Comparison of ENCODE assay signal across 8 mouse cellular contexts in the genomic region with DNA sequence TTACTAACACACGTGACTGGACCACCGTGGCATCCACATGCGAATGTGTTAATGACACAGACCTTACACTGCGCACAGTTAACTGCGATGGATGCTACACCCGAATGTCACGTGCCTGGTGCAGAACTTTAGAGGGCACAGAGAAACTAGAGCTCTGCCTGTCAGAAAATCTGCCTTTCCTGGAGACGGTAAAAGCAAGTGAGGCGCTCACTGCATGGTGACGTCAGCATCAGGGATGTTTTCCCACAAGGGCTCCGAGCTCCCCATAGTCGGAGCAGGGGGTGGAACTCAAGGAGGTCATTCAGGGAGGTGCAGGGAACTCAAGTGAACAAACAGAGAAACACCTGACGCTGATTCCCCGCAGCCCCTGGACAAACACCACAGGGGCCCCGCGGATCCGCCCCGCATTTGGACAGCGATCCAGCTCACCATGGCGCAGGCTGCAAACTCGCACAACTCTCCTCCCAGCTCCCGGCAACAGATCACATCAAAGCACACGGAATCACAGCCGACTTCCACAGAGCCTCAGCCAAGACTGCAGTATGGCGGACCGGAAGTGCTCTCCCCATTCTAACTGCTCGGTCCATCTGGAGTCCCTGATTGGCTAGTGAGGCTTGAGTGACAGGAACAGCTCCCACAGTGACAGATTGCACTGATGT. TPM values are rescaled to one million over a fixed set of nuclear protein-coding genes. Genes with fewer than 3 reads are reported as not detected.
DNase-seq lines count a peak whose midpoint lies in the region; ATAC-seq lines count a peak whose summit lies in the region.

A gene (minus strand): TSS at position 539 of the 659 bp plus-strand sequence.

- DNase-seq in CD4-positive, CD25-positive, alpha-beta regulatory T cell, adult 2 months (ENCODE audit: low read depth, low spot score), result peak; percentile 90
- peak; percentile 85 for DNase-seq in forebrain, embryonic 11.5 days (ENCODE audit: low spot score)
- peak; percentile 88 to 92 for DNase-seq in kidney, postnatal 25 days
- DNase-seq in liver, embryonic 13.5 days, result peak; percentile 20
- peak; percentile 65 to 71 for DNase-seq in natural killer cell, adult 2 months (ENCODE audit: low spot score in 2 of 2)

- H3K9ac ChIP-seq in forebrain, embryonic 11.5 days (ENCODE audit: low read length), result peak within 1 kb of the TSS; percentile 81
- peak within 1 kb of the TSS; percentile 89 for H3K9ac ChIP-seq in heart, embryonic 16.5 days (ENCODE audit: low read length)
- H3K9ac ChIP-seq in liver, embryonic 13.5 days, result peak within 1 kb of the TSS; percentile 58
- H3K9ac ChIP-seq in stomach, embryonic 15.5 days, result peak within 1 kb of the TSS; percentile 69; the same call in 1 of the 2 replicates

- H3K9me3 ChIP-seq in forebrain, embryonic 11.5 days (ENCODE audit: control insufficient read depth, low read length), result peaks cover 3% of the 10 kb centered on the region; the same call in 1 of the 2 replicates
- H3K9me3 ChIP-seq in heart, embryonic 16.5 days (replicated peaks; ENCODE audit: control insufficient read depth, low read length), result peaks cover 4% of the 10 kb centered on the region; the same call in 1 of the 2 replicates
- H3K9me3 ChIP-seq in liver, embryonic 13.5 days (replicated peaks), result no peaks in the 10 kb centered on the region; the same call in 1 of the 2 replicates
- no peaks in the 10 kb centered on the region for H3K9me3 ChIP-seq in stomach, embryonic 15.5 days

- peak; percentile 100 for ATAC-seq in forebrain, embryonic 11.5 days (replicated peaks; ENCODE audit: low FRiP score)
- peak; percentile 100 for ATAC-seq in heart, embryonic 16.5 days (replicated peaks; ENCODE audit: extremely low read depth, insufficient read depth, low FRiP score)
- peak; percentile 95 for ATAC-seq in liver, embryonic 13.5 days (ENCODE audit: low read depth)
- ATAC-seq in stomach, embryonic 15.5 days (ENCODE audit: insufficient read depth, low FRiP score, low read depth), result peak; percentile 97

- WGBS in forebrain, embryonic 11.5 days, result 3% methylated on average over 27 of the region's 27 CpGs
- 1% methylated on average over 27 of the region's 27 CpGs for WGBS in heart, embryonic 16.5 days
- WGBS in liver, embryonic 13.5 days (ENCODE audit: insufficient replicate concordance), result 6% methylated on average over 27 of the region's 27 CpGs
- WGBS in stomach, embryonic 15.5 days, result 2% methylated on average over 27 of the region's 27 CpGs

- no peak within 1 kb of the TSS for H3K27ac ChIP-seq in brown adipose tissue, adult 24 weeks (replicated peaks; ENCODE audit: low read depth, low read length)
- peak within 1 kb of the TSS; percentile 53; the same call in 1 of the 2 replicates for H3K27ac ChIP-seq in forebrain, embryonic 11.5 days (ENCODE audit: low read depth, low read length)
- peak within 1 kb of the TSS; percentile 75 for H3K27ac ChIP-seq in heart, embryonic 16.5 days (ENCODE audit: low read length)
- no peak within 1 kb of the TSS for H3K27ac ChIP-seq in liver, embryonic 13.5 days
- H3K27ac ChIP-seq in stomach, embryonic 15.5 days, result peak within 1 kb of the TSS; percentile 87

- H3K4me1 ChIP-seq in brown adipose tissue, adult 24 weeks (ENCODE audit: control insufficient read depth, insufficient read depth, insufficient read length, low read length), result no peaks in the 10 kb centered on the region
- no peaks in the 10 kb centered on the region for H3K4me1 ChIP-seq in forebrain, embryonic 11.5 days (replicated peaks; ENCODE audit: control insufficient read depth, insufficient read depth, low read length)
- H3K4me1 ChIP-seq in heart, embryonic 16.5 days (ENCODE audit: control insufficient read depth, insufficient read depth, low read length), result peaks cover 2% of the 10 kb centered on the region; the same call in 1 of the 2 replicates
- peaks cover 2% of the 10 kb centered on the region; the same call in 1 of the 2 replicates for H3K4me1 ChIP-seq in liver, embryonic 13.5 days (replicated peaks)
- peaks cover 3% of the 10 kb centered on the region; the same call in 1 of the 2 replicates for H3K4me1 ChIP-seq in stomach, embryonic 15.5 days

- H3K4me2 ChIP-seq in forebrain, embryonic 11.5 days (ENCODE audit: low read depth, low read length, severe bottlenecking), result peak within 1 kb of the TSS; percentile 59
- H3K4me2 ChIP-seq in heart, embryonic 16.5 days (ENCODE audit: low read depth, low read length), result peak within 1 kb of the TSS; percentile 73
- peak within 1 kb of the TSS; percentile 65 for H3K4me2 ChIP-seq in liver, embryonic 13.5 days
- H3K4me2 ChIP-seq in stomach, embryonic 15.5 days, result peak within 1 kb of the TSS; percentile 60

- peak within 1 kb of the TSS; percentile 85 for H3K4me3 ChIP-seq in brown adipose tissue, adult 24 weeks (ENCODE audit: insufficient read depth, low read depth, low read length)
- peak within 1 kb of the TSS; percentile 75 for H3K4me3 ChIP-seq in forebrain, embryonic 11.5 days (ENCODE audit: low read depth, low read length)
- H3K4me3 ChIP-seq in heart, embryonic 16.5 days (ENCODE audit: low read length), result peak within 1 kb of the TSS; percentile 88
- peak within 1 kb of the TSS; percentile 68 for H3K4me3 ChIP-seq in liver, embryonic 13.5 days (replicated peaks)
- H3K4me3 ChIP-seq in stomach, embryonic 15.5 days (replicated peaks), result peak within 1 kb of the TSS; percentile 86

- H3K27me3 ChIP-seq in forebrain, embryonic 11.5 days (ENCODE audit: control insufficient read depth, insufficient read depth, low read length), result no peaks in the 10 kb centered on the region
- H3K27me3 ChIP-seq in heart, embryonic 16.5 days (ENCODE audit: control insufficient read depth, insufficient read depth, low read length), result no peaks in the 10 kb centered on the region
- no peaks in the 10 kb centered on the region for H3K27me3 ChIP-seq in liver, embryonic 13.5 days
- H3K27me3 ChIP-seq in stomach, embryonic 15.5 days (replicated peaks), result no peaks in the 10 kb centered on the region

- peaks cover 2% of the 10 kb centered on the region; the same call in 1 of the 2 replicates for H3K36me3 ChIP-seq in forebrain, embryonic 11.5 days (ENCODE audit: control insufficient read depth, insufficient read depth, low read length)
- H3K36me3 ChIP-seq in heart, embryonic 16.5 days (ENCODE audit: control insufficient read depth, insufficient read depth), result peaks cover 6% of the 10 kb centered on the region; the same call in 1 of the 2 replicates
- peaks cover 7% of the 10 kb centered on the region; the same call in 1 of the 2 replicates for H3K36me3 ChIP-seq in liver, embryonic 13.5 days
- H3K36me3 ChIP-seq in stomach, embryonic 15.5 days, result peaks cover 11% of the 10 kb centered on the region

RNA-seq across cellular contexts. Expression of the gene that starts here (rescaled TPM):
- polyA plus RNA-seq in brown adipose tissue, adult 24 weeks (2012; ENCODE audit: insufficient read depth, insufficient read length, missing spikeins), result 3.9 and 5.0 TPM in 2 replicates
- 16.4 and 17.3 TPM in 2 replicates for polyA plus RNA-seq in forebrain, embryonic 11.5 days (2014; fragmentation: Nextera tagmentation; extraction: Ambion mirVana)
- 13.4 and 13.9 TPM in 2 replicates for polyA plus RNA-seq in heart, embryonic 16.5 days (2015; fragmentation: Nextera tagmentation; extraction: Ambion mirVana)
- 2.3 and 3.3 TPM in 2 replicates for polyA plus RNA-seq in liver, embryonic 13.5 days (2015; fragmentation: Nextera tagmentation; extraction: Ambion mirVana)
- polyA plus RNA-seq in stomach, embryonic 15.5 days (2015; fragmentation: Nextera tagmentation; extraction: Ambion mirVana), result 14.1 and 14.5 TPM in 2 replicates

Comparison
In these comparisons a context has a peak if more than half of its experiments do, and no peak if none do; other contexts are left out.
1. DNase-seq: peak in every context shown above with its lines; median percentile 90 in CD4-positive, CD25-positive, alpha-beta regulatory T cell, adult 2 months; 90 in kidney, postnatal 25 days; 85 in forebrain, embryonic 11.5 days; 68 in natural killer cell, adult 2 months; 20 in liver, embryonic 13.5 days.
2. H3K27ac ChIP-seq: peak in forebrain, embryonic 11.5 days (single experiment), heart, embryonic 16.5 days (single experiment) and stomach, embryonic 15.5 days (single experiment); none in brown adipose tissue, adult 24 weeks (single experiment) and liver, embryonic 13.5 days (single experiment).
3. Peak in every context shown above with its lines, with median percentiles within 50 percentile points of each other: H3K4me3 ChIP-seq, ATAC-seq, H3K4me2 ChIP-seq and H3K9ac ChIP-seq.